In genomic region chr7:4161596-4161995, GRCm38 (mm10) we compare ENCODE assay signal across 1 mouse cellular context. TPM values are rescaled to one million over a fixed set of nuclear protein-coding genes. Genes with fewer than 3 reads are reported as not detected.
"Had no signal": no experiment of that assay in that cellular context is flagged by ENCODE, and none has a peak within 500 bp of the region (broad histone marks: within the 10 kb centered on the region; RNA-seq: fewer than 3 reads in every experiment).

No protein-coding gene starts in this region.

RNA-seq across cellular contexts. Expression of gene Cdc42ep5, which starts 3.1 kb away (rescaled TPM):
- polyA plus RNA-seq: macrophage had no signal
